Mouse (Mus musculus) embryo, embryonic 10.5 days (tissue): ENCODE data around the gene B3gat1.

ENCODE experiments used
- DNase-seq: peaks from one replicate; pipeline ENCODE4 v3.0.0-alpha.2; 2015; ENCODE audit warnings: low spot score

B3gat1 gene

DNA sequence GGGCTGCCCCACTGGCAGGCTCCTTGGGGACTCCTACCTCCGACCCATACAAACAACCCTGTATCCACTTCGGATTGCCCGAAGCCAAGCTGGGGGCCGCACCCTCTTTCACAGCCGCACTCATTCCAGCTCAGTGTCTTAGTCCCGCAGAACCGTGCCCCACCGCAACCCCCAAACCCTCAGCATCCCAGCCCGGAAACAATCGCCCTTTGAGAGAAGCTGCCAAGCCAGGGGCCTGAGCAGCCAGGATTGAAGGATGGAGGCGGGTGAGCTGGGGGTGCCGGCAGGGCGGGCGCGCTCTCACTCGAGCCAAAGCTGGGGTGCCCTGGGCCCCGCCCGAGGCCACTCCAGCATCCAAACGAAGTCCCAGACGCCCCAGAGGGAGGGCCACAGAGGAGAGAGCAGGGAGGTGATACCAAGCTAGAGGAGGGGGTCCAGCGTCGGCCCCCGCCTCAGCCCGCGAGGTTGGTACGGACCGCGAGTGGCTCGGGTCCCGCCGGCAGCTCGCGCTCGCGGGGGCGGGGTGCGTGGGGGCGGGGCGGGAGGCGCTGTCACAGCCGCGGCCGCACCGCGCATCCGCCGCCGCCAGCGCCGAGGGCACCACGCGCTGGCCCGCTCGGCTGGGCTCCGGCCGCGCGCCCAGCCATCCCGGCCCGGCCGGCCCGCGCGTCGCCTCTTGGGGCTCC, at the start of gene B3gat1:
B3gat1 (plus strand) TSS at position 523 of the 686 bp plus-strand sequence.
- peak; percentile 53 for DNase-seq

DNA sequence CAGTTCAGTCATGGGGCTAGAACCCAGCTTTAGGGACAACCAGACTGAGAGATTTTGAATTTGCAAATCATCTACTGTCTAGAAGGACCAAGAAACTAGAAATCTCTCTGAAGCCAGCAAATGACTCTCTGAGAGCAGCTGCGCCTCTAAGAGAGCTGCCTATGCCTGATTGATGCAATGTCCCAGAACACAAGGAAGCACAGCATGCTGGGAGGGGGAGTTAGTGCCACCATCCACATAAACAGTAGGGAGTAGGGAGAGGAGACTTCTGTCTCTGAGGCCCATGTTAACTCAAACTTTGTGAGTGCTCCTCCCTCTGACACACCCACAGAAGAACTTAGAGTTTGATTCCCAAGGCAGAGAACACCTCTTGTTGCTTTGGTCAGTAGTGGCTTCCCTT, 44.4 kb upstream of the B3gat1 start:
- no peak for DNase-seq

DNA sequence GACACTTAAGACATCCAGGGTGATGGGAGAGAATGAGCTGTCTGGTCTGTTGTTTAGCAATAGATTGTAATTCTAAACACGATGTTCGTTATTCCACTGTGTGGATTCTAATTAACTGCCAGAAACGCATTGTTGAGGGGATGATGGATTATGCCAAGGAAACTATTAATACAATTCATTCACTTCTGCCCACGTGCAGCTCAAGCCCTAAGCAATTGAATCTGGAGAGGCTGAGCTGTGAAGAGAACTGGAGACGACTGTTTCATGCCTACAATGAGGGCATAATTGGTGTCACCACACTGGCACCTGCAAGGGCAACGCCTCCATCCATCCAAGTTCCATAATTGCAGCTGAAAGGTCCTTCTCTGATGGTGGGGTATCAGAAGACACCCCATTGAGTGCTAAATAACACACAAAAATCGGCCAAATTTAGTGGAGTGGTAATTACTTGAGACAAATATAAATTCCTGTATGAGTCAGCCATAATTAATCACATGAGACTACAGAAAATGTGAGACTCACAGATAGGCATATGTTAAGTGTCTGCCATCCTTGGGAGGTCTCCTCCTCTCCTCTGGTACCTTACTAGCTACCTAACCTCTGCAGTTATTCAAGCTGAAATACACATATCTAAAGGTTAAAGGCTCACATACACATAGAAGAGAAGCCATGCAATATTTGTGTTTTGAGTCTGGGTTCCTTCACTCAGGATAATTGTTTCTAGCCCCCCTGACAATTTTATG, 43.4 kb upstream of the B3gat1 start:
- DNase-seq = peak; percentile 1

- DNase-seq = no peak
Measured at GRCm38 (mm10) chr9:26692641-26693040, 40.9 kb upstream of the B3gat1 start.

GRCm38 (mm10) chr9:26694656-26695055, 38.9 kb upstream of the B3gat1 start:
- no peak for DNase-seq

GRCm38 (mm10) chr9:26695178-26695577, 38.4 kb upstream of the B3gat1 start:
- DNase-seq = no peak

- no peak for DNase-seq
Measured at GRCm38 (mm10) chr9:26698286-26698685, 35.2 kb upstream of the B3gat1 start.

GRCm38 (mm10) chr9:26700329-26700728, 33.2 kb upstream of the B3gat1 start:
- DNase-seq = no peak

DNA sequence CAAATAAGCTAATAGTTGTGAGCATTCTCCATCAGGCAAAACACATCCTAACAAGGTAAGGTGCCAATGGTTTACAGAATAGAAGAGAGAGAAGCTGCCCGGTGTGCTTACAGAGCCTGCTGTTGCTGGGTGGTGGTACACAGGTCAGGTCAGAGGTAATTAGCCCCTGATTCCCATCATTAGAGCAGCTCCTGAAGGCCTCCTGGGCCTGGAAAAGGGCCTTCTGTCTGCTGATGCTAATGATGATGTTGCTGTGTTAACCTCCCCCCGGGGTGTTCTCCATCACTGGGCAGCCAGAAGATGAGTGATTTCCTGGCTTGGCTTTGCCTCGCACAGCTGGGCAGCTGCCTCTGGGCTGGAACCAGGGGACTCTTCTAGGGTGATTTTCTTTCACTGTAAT, 15.1 kb upstream of the B3gat1 start:
- peak; percentile 7 for DNase-seq

- no peak for DNase-seq
Measured at GRCm38 (mm10) chr9:26721771-26722170, 11.8 kb upstream of the B3gat1 start.

GRCm38 (mm10) chr9:26725709-26726108, 7.8 kb upstream of the B3gat1 start:
- DNase-seq = no peak

GRCm38 (mm10) chr9:26727445-26727844, 6.1 kb upstream of the B3gat1 start:
- DNase-seq = peak; percentile 73

DNA sequence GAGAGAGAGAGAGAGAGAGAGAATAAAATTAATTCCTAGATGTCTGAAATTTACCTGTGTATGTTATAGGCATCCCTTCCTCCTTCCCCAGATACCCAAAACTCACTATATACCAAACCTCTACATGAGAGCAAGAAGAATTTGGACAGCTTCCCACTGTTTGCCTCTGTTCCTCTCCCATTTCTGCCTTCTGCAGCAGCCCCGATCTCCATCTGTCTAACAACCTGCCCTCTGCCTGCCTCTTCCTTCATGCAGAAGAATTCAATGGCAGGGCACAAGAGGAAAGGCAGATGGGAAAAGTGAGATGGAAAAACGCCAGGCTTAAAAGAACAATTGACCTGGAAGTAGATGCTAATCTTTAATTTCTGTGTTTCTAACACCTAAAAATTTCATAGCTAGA, 5.0 kb upstream of the B3gat1 start:
- no peak for DNase-seq

DNA sequence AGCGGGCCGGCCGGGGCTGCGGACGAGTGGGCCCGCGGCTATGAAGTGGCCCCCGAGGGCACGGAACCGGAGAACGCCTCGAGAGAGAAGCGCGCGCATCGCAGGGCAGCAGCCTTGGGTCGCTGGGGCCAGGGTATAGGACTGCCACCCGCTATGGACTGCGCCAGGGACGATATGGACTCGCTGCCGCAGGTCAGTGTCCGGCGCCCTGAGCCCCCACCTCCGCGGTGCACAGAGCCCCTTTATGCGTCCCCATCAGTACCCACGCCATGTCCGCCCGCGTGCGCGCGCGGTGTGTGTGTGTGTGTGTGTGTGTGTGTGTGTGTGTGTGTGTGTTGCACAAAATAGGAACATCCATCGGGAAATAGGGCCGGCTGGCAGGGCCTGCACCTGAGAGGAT, 458 bp downstream of the B3gat1 start:
- DNase-seq = peak; percentile 44

DNA sequence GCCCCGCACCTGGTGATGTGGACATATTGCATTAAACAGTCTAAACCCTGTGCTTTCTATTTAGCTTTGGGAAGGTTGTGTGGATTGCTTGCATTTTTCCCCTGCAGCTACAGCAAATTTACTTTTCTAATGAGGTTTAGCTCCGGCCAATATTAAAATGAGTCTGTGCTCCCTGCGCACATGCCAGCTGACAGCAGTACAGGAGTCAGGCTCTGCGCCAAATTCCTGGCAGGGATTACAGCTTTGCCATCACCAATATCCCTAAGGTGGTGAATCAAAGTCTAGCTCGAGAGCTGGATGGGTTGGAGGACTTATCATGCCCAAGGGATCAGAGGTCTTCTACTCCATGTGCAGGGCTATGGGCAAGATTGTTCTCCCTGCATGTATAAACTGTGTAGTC, 3.6 kb downstream of the B3gat1 start:
- no peak for DNase-seq

GRCm38 (mm10) chr9:26742817-26743216, 9.3 kb downstream of the B3gat1 start:
- DNase-seq = no peak

DNA sequence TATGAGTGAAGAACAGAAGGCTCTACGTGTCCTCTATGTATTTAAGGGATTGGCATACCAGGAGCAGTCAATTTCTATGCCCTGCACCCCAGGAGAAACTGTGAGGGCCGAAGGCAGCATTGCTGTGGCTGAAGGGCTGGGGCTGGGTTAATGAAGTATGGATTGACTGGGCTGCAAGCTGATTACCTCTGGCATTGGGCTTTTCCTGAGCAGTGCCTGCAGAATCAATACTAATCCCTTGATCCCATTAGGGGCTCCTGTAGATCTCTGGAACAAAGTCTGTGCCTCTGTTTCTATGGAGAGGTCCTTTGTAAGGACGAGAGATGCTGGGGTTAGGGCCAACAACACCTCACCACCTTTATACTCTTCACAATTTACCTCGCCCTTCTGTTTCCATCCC, 13.6 kb downstream of the B3gat1 start:
- DNase-seq = no peak

DNA sequence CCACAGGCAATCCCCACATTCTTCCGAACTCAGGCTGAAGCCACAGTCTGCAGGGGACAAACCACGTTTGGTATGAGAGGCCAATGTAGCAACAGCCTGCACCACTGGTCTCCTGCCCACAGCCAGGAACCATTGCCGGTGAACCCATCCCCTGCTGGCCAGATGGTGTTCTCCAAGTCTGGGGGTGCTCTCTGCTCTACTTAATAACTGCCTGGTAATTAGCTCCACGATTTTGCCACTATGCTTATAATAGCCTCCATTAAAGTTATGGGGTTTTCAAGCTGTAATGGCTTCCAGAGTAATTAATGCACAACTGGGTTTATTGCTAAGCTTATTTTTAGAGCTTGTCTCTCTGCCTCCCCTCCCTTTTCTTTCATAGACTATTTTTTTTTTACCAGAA, 15.4 kb downstream of the B3gat1 start:
- DNase-seq = no peak

DNA sequence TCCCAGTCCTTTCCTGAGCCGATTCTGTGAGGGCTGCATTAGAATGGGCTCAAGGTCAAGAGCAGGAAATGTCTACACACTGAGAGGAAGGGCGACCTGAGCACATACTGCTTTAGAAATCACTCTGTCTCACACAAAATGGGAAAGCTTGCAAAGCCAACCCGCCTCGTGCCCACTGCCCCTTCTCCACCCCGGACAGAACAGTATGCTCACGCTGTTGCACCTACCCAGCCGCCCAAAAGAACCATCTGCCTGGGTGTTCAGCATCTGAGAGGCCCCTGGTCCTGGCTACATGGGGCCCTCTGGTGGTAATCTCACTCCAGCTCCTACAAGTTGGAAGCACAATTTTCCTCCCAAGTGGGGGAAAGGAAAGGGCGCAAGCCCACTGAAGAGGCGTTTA, 26.6 kb downstream of the B3gat1 start:
- DNase-seq = peak; percentile 57

GRCm38 (mm10) chr9:26760576-26760975, 27.0 kb downstream of the B3gat1 start:
- no peak for DNase-seq

- no peak for DNase-seq
Measured at GRCm38 (mm10) chr9:26762477-26762876, 28.9 kb downstream of the B3gat1 start.

GRCm38 (mm10) chr9:26768181-26768580, 34.7 kb downstream of the B3gat1 start:
- no peak for DNase-seq

DNA sequence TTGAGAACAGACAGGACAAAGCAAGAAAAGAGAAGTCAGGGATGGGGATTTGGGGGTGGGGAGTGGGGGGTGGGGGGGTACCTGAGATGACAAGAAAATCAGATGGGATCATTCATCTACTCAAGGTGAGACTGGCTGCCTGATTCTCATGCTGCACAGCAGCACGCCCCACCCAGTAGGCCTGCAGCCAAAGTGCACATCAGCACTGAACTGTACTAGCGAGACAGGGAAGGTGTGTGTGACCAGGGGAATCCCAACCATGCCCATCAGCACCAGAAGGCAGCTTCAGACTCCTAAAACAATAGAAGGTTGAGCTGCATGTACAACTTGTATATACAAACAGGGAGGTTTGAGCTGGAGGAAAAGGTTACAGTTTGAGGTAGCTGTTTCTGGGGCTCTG, 42.2 kb downstream of the B3gat1 start:
- no peak for DNase-seq
